Mouse (Mus musculus): ENCODE results near the gene Gm42791.

Gm42791 gene

DNA sequence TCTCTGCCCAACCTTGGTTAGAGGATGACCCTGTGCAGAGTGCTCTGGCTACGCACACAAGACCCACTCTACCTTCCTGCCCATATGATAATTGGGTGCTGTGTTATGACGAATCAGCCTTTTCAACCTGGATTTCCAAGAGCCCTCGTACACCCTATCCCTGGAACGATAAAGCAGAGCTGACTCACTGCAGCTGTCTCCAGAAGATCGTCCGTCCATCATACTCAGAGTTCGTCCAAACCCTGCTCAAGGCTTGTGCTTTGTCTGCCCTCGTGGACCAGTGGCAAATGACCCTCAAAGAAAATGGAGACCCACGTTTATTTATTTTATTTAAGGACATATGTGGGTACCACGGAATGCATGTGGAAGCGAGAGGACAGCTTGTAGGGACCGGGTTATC, 19.9 kb downstream of the Gm42791 start:
- no peak for DNase-seq

DNA sequence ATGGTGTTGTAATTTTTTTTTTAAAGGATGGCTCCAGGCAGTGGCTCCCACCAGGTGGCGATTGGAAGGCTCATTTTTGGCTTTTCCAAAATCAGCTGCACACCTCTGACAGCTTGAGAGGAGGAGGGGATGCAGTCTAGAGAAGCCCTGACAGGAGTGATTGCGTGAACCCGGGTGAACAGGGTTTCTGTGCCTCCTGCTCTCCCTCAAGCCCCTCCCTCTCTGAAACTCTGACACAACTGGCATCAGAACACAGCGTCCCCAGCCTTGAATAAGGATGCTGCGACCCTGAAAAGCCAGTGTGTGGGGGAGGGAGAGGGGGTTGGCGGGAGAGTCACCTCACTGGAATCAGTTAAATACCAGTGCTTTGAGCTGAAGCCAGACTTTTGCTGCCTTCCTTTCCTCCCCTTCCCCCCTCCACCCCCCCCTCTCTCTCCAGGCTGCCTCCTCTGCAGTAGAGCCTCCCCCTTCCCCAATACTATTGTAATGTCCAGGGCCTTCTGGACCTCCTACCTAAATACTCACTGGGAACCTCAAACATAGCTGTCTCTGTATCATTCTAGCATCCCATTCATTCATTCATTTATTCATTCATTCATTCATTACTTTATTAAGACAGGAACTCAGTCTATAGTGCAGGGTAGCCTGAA, 21.8 kb downstream of the Gm42791 start:
- no peak for DNase-seq

- no peak for DNase-seq
These were observed 22.8 kb downstream of the Gm42791 start for GRCm38 (mm10) chr5:148972167-148972566.

DNA sequence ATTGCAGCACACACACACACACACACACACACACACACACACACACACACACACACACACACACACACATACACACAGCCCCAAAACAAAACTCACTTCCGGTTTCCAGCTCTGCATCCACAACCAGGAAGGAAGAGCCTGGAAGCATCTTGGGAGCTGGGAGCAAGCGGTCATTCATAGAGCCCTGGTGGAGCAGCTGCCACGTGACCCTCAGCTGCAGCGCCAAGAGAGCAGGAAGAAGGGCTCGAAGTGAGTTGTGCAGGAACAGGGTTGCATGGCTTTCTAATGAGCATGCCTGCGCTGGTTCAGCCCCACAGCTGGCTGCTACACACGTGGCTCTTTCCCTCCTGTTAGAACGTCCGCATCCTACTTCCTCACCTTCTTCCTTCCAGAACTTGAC, 25.3 kb downstream of the Gm42791 start:
- no peak for DNase-seq

- DNase-seq, result no peak
These were observed 25.9 kb downstream of the Gm42791 start for GRCm38 (mm10) chr5:148968958-148969576.

- no peak for DNase-seq
These were observed 26.8 kb downstream of the Gm42791 start for GRCm38 (mm10) chr5:148968179-148968578.

- DNase-seq, result no peak
These were observed 28.6 kb downstream of the Gm42791 start for GRCm38 (mm10) chr5:148966395-148966794.

DNA sequence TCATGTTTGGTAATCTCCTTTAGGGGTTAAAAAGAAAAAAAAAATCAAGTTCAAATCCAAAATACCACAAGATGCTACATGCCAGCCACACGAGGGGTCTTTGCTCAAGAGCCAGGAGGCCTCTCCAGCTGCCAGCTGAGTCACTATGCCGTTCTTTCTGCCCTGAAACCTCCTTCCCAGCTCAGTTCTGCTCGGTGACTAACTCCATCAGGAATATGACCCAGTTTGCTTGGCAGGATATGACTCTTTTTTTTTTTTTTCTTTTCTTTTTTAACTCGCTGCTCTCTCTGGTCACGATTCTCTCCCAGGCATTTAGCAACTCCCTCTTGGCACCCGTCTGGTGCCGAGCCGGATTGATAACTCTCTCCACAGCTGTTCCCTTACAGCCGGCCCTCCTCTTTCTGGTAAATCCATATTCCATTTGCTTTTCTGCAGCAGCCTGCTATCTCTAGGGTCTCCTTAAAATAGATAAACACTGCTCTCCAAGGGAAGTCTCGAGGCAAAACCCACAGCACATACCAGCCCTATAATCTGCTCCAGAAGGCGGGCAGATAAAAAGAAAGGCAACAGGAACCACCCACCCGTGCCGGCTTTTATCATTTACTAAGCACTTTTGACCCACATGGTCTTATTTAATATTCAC, 29.1 kb downstream of the Gm42791 start:
- DNase-seq, result no peak

- no peak for DNase-seq
These were observed 29.8 kb downstream of the Gm42791 start for GRCm38 (mm10) chr5:148965089-148965591.

DNA sequence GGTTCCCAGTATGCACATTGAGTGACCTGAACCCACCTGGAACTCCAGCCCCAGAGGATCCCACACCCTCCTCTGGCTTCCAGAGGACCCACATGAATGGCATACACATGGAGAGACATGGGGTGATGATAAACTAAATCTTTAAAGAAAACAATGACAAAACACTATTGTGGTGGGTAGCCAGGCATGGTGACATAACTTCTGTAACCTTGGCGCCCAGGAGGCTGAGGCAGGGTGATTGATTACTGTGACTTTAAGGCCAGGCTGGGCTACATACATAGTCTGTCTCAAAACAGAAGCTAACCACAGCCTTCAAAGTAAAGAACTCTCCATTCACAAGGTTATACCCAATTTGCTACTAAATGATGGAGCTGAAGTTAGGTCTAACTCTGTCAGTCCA, 30.7 kb downstream of the Gm42791 start:
- DNase-seq, result no peak

- no peak for DNase-seq
These were observed 34.7 kb downstream of the Gm42791 start for GRCm38 (mm10) chr5:148960211-148960610.

DNA sequence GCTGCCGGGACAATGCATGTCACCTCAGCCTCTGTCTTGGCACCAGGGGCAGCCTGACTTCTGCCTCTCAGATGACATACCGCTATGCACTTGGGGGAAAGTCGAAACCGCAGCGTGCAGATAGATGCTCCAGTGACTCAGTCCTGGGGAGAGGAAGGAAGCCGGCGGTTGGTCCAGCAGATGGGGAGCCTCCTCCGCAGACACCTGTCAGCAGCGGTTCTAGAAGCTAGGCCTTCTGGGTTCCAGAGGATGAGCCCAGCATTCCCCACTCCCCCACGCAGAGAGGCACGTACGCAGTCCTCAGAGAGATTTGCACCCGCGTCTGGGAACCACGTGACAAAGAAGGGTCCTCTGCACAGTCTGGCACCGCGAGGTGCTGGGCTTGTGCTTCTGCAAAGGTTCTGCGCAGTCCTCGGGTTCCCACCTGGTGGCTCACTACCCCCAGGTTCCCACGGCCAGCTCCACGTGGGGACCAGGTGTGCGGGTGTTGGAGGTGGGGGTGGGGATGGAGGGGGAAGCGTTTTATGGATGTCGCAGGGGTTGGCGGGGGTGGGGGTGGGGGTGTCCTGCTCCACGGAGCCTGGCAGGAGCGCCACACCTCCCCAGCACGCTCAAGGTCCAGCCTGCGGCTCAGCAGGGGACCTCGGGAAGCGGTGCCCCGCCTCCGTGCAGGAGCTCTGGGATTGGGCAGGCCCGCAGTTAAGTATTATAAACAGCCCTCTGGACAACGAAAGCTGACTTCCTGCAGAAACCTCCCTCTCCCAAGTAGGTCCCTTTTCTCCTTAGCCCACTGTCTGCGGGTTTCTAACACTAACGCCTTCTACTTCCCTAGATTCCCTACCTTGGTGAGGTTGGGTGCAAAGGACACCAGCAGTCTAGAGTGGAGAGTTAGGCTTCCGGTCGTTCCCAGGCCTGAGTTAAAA, 35.6 kb downstream of the Gm42791 start:
- DNase-seq, result peak; percentile 78

- DNase-seq, result peak; percentile 32
These were observed 36.6 kb downstream of the Gm42791 start for GRCm38 (mm10) chr5:148958355-148958754.

DNA sequence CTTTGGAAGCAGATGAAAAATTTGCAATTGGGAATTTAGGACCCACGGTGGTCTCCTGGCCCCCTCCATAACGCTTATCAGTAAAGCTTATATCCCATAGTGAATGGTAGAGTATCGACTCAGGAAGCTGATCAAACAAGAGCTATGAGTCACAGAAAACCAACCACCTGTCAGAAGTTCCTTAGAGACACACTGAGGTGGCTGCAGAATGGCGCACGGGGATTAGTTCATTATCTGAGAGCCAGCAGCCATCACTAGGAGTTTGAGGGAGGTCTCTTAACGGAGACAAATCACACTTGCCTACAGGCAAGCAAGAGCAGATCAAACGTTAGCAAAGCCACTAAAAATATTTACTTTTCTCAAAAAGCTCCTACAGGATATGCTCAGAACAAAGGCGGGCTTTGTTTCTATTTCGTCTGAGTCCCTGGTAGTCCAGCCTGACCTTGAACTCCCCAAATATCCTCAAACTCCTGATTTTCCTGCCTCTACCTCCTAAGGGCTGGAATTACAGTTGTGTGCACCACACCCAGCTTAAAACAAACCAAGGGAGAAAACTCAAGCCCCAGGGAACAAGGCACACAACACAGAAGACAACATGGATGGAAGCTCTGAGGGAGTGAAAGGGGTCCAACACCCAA, 37.9 kb downstream of the Gm42791 start:
- no peak for DNase-seq

DNA sequence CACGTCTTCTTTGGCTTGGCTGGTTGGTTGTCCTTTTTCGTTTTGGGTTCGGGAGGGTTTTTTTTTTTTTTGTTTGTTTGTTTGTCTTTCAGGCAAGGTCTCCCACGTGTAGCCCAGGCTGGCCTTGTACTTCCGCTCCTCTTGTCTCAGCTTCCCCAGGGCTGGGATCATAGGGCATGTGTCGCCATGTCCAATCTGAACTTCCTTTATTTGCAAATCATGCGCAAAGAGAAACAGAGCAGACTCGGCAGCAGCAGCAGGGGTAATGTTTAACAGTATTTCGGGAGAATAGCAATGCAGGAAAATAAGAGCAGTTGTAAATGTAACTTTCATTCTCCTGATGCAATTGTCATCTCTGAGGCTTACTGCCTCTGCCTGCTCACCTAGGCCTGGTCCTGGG, 38.9 kb downstream of the Gm42791 start:
- no peak for DNase-seq

DNA sequence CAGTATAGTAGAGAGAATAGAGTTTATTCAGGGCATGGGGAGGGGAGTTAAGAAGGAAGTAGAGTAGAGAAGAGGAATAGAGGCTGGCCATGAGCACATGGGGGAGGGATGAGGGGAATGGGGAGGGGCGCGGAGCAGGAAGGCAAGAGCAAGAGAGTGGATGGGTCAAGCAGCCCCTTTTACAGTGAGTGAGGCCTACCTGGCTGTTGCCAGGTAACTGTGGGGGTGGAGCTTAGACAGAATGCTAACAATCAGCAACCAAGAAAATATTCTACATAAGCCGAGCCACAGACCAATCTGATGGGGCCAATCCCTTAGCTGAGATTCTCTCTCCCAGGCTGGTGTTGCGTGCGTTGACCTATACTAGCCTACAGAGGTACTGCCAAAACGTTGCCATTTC, 39.4 kb downstream of the Gm42791 start:
- no peak for DNase-seq

GRCm38 (mm10) chr5:148954314-148955060, 40.5 kb downstream of the Gm42791 start:
- no peak for DNase-seq

GRCm38 (mm10) chr5:148953098-148953497, 41.8 kb downstream of the Gm42791 start:
- no peak for DNase-seq

- no peak for DNase-seq
These were observed 42.5 kb downstream of the Gm42791 start for GRCm38 (mm10) chr5:148952419-148952818.

GRCm38 (mm10) chr5:148951360-148951759, 43.6 kb downstream of the Gm42791 start:
- no peak for DNase-seq

GRCm38 (mm10) chr5:148950064-148950463, 44.9 kb downstream of the Gm42791 start:
- DNase-seq, result no peak

DNA sequence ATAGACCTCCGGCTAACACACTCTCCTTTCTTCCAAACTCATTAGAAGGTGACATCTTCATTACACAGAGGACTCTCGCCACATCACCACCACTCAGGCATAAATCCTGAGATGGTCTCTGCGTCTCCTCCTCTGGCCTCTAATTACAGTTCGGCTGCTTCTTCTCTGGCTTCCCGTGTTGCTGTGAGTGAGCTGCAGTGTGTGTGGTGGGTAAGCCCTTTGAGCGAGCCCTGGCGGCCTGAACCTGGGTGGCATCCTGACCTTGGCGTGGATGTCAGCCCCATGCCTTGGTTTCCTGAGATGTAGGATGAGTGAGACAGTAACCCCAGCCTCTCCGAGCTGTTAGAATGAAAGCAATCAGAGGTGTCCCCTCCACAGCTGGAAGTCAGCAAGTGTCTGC, 46.4 kb downstream of the Gm42791 start:
- DNase-seq, result no peak

Measured in cerebellum, adult 11-12 months (tissue).